Mouse (Mus musculus) erythroblast, adult 5-6 weeks (primary cell): Measurements from ENCODE around the gene Zswim1. TPM values are rescaled to one million over a fixed set of nuclear protein-coding genes. Genes with fewer than 3 reads are reported as not detected.
A peak's percentile ranks its signal among the peaks of the same experiment; 100 is the strongest.
"Not testable (repeated sequence)": the region's sequence is repeated elsewhere in the genome, so short reads cannot be mapped to it uniquely, and the experiment has no call there.

Source experiments
- ATAC-seq: replicated peaks from 2 replicates; pipeline ENCODE4 v1.8.0; 2016; ENCODE audit warnings: moderate number of reproducible peaks, mild to moderate bottlenecking, moderate TSS enrichment, inconsistent platforms; ENCODE audit not compliant: poor library complexity, low FRiP score, severe bottlenecking
- total RNA-seq, 2 experiments: library from RNA; stranded (forward) in 1 of 2; stranded (reverse) in 1 of 2; fragments of 150-400 nt in 1 of 2; fragments of 200-764, 138-1000 nt in 1 of 2; gene quantifications; 2 replicates each; pipeline versions ENCODE4 v1.2.3 to v1.2.4; 2015 to 2017; ENCODE audit warnings: low replicate concordance in 2 of 2

Gene Zswim1
- total RNA-seq, 2 experiments from 2014 or later: 0.60 to 1.5 TPM

DNA sequence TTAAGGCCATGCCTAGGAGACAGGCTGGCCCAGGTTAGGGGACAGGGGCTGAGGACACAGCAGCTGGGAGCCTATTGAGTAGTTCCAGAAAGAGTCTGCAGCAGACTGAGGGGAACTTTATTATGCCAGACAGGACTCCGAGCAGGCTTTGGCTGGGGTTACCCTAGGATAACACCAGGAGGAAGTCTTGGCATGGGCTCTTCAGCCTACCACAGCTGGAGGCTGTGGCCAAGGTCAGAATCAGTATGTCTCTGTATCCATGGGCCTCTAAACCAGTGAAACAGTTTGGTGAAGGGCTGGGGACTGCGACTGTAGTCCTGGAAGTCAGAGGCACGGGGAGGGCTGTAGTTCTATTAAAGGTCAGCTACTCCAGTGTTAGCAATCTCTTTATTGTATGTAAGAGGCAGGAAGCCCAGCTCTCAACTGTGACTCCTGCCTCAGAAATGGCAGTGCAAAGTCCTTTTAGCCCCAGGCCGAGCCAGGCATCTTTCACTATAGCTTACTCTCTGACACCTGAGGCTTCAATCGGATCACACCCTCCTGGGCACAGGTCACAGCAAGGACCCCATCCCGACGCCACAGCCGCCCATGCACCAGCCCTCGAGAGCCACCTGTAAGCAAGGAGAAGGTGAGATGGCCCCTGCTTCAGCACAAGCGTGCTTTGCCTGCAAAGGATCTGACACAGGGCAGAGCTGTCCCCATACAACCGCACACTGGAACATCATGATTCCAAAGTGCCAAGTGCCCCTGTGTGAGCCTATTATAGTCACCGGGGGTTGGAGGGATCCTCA, 29.9 kb upstream of the Zswim1 start:
- ATAC-seq: 0 out of 2 replicates have a peak, but pooled peaks have one; percentile 6

DNA sequence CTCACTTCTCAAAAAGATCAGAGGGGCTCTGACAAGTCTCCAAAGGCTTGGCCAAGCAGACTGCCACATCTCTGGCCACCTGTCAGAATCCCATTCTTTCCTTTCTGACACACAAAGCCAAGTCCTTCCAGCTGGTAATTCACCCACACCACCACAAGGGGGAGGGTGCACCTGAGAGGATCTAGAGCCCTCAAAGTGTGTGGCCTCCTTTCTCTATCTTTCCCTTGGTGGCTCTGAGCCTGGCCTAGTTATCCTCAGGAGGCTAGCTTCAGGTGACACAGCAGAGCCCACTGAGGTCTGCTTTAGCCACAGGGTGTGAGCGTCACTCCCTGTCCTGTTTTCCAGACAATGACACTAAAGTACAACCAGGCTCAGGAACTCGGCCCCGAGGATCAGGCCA, 29.2 kb upstream of the Zswim1 start:
- ATAC-seq: peak; percentile 59

DNA sequence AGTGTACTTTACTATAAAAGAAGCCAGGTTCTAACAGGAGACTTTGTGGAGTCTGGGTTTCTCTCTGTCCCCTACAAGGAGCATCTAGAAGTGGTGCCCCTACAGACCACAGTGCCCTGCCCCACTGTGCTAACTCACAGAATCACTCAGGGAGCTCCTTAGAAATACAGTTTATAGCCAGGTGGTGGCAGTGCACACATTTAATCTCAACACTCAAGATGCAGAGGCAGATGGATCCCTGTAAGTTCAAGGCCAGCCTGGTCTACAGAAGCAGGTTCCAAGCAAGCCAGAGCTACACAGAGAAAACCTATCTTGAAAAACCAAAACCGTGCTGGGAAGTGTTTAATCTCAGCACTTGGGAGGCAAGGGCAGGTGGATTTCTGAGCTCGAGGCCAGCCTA, 28.7 kb upstream of the Zswim1 start:
- peak; percentile 47; the same call in 1 of the 2 replicates for ATAC-seq

DNA sequence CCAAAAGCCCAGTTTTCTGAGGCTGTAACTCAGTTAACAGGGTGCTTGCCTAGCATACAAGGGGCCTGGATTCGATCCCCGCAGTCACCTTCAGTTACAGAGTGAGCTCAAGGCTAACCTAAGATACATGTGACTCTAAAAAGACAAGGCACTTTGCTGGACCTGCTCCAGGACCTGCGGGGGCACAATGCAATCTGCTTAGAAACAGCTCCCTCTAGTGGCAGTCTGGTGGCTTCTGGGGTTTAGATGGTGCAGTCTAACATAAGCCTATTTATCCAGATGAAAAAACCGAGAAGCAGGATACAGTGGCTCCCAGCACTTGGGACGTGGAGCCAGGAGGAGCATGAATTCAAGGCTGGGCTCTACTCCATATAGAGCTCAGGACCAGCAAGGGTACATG, 28.2 kb upstream of the Zswim1 start:
- ATAC-seq: peak; percentile 72

DNA sequence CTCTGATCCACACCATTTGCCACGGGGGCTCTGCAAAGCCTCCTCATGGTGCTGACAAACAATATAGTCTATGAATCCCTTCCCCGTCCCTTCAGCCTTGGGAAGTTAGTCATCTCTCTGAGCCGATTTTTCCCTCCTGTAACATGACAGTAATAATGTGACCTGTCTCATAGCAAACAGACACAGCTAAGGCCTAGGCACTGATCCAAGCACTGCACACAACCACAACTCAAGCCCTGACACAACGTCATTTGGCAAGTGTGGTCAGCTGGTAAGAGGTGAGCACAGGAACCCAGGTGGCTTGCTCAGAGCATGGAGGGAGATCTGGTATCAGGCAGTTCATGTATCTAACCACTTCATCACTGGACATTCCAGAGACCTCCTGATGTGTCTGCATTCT, 26.6 kb upstream of the Zswim1 start:
- ATAC-seq: no peak

DNA sequence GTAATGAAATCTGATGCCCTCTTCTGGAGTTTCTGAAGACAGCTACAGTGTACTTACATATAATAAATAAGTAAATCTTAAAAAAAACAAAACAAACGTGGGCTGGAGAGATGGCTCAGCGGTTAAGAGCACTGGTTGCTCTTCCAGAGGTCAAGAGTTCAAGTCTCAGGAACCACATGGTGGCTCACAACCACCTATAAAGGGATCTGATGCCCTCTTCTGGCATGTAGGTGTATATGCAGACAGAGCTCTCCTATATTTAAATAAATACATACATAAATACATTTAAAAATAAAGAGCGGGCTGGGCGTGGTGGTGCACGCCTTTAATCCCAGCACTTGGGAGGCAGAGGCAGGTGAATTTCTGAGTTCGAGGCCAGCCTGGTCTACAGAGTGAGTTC, 23.9 kb upstream of the Zswim1 start:
- not testable (repeated sequence) for ATAC-seq

DNA sequence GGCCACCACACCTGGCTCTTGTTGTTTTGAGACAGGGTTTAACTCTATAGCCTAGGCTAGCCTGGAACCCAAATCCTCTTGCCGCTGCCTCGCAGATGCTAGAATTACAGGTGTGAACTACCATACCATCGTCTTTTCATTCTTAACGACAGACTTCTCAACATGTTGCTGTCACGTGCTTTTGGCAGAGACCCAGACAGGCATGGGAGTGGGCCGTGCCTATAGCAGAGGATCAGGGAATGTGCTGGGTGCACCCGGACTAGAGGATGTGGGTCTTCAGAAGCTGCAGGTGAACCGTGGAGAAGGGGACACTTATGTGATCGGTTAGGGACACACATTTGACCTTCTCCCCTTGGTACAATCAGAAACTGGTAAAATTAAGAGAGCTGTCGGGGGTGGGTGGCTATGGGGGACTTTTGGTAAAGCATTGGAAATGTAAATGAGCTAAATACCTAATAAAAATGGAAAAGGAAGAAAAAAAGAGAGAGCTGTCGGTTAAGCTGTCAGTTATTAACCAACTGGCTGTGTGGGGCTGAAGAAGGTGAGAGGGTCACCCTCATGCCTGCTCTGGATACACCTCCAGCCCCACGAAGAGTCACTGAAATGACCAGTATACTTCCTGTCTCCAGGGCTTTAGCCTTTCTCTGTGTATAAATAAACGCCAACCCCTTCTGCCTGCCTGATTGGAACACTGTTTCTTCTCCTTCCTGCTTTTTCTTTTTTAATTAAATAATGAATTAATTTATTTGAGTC, 22.1 kb upstream of the Zswim1 start:
- no peak for ATAC-seq

DNA sequence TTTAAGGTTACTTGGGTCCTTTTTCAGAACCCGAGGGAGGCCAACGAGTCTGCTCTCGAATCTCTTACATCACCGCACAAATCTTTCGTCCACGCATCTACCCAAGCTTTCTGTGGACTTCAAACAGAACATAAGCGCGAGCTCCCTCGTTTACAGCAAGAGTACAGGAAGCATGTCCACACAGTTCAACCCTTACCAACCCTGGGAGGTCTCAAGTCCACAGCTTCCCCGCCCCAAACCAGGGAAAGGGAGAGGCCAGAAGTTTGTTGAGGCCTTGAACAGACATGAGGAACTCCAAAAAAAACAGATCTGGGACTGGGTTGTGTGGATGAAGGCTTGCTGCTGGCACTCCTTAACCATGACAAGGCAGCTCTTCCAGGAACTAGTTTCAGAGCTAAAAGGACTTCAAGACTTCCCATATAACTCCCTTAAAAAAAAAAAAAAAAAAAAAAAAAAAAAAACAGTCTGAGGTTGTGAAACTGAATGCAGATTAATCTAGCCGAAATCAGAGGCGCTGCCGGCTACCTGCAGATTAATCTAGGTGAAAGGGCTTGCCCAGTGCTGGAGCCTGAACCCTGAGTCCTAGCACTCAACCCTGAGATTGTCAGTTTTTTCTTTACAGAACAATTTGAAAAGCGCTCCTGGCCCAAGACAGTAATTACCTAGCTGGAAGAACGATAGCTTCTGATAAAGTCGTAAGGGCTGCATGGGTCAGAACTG, 19.1 kb upstream of the Zswim1 start:
- no peak for ATAC-seq

DNA sequence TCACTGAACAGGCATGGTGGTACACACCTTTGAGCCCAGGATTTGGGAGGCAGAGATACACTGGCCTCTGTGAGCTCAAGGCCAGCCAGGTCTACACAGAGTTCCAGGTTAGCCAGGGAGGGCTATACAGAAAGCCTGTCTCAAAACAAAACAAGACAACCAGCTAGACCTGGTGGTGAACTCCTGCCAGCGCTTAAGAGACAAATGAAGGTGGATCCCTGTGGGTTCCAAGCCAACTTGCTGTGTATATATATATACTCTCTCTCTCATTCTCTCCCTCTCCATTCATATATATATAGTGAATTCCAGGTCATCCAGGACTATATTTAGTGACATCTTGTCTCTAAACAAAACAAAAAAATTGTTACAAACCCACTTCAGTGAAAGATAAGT, 18.6 kb upstream of the Zswim1 start:
- ATAC-seq: no peak

DNA sequence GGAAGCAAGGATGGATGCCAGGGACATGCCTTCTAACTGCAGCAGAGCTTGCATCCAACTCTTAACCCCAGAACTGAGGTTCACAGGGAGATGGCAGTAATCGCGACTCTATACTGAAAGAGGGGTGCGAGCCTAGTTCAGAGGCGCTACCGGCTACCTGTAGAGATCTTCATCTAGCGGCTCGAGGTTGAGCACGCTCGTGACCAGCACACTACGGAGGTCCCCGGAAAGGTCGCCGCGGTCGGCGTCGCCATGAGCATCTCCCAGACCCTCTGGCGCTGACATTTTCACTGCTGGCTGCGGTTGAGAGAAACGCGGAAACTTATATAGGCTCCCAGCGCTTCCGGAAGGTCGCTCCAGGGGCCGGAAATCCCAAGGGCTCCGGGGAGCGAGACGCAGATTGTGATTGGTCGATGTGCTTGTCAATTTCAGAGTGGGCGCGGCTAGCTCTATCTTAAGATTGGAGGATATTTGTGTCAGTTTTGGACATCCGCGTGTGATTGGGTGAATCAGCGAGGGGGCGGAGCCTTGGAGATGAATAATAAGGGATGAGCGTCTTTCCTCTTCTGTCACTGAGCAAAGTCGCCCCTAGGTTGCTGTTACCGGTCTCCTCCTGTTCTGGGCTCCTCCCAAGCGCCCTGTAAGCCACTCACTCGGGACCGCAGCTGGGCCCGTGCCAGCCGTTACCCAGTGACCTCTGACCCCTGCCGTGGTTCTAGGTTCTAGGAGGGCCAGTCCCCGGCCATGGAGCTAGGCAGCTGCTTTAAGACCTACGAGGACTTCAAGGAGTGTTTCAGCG, 17.8 kb upstream of the Zswim1 start, which contains the start of the genes Acot8 and Zswim3:
Acot8 (minus strand) TSS at position 350 of the 799 bp plus-strand sequence.
Zswim3 (plus strand) TSS at position 566 of the 799 bp plus-strand sequence.
- ATAC-seq: peak; percentile 92

DNA sequence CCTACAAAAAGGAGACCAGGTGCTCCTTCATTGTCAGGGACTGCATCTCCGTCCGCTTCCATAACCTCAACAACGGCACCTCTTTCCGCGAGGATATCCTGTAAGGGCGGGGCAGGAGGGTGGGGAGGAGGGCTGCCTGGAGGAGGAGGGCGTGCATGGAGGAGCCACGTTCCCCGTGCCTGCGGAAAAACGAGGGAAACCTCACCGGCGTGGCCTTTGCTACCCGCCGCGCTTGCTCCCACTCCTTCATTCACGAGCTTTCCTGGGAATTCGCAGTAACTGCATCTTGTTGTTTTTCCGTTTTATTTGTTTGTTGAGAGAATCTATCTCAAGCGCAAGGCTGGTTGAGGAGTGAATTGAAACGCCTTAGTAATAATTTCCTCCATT, 17.2 kb upstream of the Zswim1 start:
- ATAC-seq: peak; percentile 70

DNA sequence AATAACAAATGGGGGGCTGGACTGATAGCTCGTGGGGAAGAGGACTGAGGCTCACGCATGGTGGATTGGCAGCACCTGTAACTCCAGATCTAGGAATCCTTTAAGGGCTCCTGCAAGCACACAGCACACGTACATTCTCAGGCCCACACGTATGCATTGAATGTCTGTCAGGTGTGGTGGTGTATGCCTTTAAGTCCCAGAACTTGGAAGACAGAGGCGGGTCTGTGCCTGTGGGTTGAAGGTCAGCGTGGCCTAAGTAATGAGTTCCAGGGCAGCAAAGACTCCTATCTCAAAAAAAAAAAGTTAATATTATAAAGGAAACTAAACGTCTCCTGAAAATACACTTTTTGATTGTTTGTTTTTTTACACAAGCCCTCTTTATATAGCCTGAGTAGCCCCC, 15.9 kb upstream of the Zswim1 start:
- no peak for ATAC-seq

DNA sequence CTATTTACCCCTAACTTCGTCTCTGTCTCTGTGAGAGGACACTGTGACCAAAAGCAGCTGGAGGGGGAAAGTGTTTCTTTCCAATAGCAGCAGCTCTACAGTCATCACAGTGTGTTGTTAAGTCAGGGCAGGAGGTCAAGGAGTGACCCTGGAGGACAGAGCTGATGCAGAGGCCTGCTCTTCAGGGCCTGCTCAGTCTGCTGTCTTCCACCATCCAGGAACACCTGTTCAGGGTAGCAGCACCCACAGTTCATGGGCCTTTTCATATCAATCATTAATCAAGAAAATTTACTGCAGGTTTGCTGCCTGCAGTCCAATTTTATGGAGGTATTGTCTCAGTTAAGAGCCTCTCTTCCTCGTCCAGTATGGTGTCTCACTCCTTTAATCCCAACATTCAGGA, 8.9 kb upstream of the Zswim1 start:
- ATAC-seq: no peak

DNA sequence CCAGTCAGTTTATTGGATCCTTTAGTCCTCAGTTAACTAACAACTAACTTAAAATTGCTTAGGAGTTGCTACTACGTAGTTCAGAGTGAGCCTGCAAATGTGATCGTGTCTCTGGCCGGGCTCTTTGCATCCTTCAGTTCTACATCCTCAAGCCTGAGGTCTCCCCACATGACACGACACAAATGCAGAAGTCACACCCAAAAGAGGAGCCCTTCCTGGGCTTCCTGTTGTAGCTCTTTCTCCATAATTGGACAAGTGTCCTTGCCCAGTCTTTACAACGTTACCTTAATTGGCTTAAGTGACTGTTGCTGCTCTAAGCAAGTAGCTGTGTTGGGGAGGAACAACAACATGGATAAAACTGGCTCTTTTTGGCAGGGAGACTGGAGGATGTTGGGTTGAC, 7.1 kb upstream of the Zswim1 start:
- ATAC-seq: peak; percentile 59

DNA sequence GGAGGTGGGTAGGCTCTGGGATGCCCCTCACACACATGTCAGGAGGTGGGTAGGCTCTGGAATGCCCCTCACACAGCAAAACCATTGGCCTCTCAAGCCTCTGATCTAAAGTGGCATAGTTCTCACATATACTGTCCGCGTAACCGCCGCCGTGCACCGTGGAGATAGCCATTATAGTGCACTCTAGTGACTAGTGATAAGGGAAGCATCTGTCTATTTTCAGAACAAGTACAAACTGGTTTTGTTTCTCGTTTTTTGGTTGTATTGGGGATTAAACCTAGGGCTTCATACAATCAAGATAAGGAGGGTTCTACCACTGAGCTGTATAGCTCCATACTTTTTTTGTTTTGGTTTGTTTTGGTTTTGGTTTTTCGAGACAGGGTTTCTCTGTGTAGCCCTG, 6.7 kb upstream of the Zswim1 start:
- peak; percentile 66 for ATAC-seq

DNA sequence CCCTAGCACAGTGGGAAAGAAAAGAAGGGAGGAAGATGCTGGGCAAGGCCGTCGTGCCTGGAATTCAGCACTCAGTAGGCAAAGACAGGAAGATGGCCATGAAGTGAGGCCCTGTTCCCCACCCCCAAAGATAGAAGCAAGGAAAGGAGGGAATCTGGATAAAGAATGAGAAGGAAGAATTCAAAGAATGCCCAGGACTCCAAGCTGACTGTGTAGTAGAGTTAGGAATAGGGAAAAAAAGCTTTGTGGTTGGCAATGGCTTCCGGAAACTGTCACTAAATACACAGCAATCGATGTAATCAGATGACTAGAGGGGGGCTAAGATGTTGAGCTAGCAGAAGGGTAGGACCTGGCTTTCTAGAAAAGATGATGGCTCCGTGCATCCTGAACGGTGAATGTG, 5.3 kb upstream of the Zswim1 start:
- ATAC-seq: no peak

DNA sequence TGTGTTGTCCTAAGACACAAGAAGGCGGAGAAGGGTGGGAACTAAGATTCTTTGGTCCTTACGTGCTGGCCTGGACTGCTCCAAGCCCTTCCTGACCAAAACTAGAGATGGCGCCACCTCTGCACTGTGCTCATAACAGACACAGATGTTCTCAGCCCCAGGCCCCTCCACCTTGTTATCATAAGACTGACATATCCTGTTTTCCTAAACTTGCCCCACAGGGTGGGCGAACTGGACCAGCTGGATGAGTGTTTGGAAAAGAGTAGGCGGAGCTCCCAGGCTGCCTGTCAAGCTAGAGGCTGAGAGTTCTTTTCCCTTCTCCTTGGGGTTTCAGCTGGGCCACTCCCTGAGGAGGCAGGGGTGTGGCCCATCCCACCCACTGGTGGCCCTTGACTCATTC, 4.8 kb upstream of the Zswim1 start:
- no peak for ATAC-seq

DNA sequence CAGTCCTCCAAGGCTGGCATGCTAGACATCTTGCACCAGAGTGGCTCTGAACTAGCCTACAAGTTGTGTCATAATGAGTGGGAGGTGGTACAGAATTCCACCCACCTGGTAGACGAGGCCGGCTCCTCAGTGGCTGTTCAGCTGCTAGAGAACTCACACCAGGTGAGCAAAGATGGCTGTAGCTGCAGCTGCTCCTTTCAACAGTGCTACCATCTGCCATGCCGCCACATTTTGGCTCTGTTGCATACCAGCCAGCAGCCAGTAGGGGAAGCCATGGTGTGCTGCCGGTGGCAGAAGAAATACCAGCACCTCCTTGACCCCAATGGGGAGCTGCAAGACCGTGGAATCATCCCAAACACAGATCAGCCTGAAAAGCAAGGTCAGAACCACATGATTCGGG, 1.4 kb upstream of the Zswim1 start:
- ATAC-seq: no peak

DNA sequence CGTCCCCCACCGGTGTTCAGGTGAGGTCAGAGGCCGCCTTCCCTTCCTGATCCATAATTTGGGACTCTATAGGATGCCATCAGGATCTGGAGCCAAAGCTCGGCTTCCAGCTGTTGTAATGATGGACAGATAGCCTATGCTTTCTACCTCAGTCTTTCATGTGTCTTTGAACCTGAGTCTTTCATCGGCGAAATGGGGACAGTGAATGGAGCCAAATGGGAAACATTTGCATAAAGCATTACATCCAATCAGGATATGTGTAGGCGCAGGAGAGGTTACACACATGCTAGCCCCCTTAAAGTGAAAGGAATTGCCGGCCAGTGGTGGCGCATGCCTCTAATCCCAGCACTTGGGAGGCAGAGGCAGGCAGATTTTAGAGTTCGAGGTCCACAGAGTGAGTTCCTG, 697 bp downstream of the Zswim1 start:
- ATAC-seq: peak; percentile 33

DNA sequence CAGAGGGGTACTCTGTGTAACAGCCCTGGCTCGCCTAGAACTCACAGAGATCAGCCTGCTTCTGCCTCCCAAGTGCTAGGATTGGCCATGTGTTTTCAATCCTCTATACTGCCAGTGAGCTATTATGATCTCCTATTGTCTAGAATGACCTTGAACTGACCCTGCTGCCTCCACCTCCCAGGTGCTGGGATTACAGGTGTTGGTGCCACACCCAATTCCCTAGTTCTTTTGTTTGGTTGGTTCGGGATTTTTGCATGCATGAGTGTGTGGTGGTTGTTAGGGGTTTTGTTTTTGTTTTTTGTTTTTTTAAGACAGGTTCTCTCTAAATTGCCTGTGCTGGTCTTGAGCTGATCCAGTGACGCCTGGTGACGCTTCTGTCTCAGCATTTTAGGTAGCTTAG, 1.5 kb downstream of the Zswim1 start:
- no peak for ATAC-seq
